ENCODE assay signal across 22 mouse cellular contexts in genomic region chr8:126573079-126573694, GRCm38 (mm10). TPM values are rescaled to one million over a fixed set of nuclear protein-coding genes. Genes with fewer than 3 reads are reported as not detected.
A peak's percentile ranks its signal among the peaks of the same experiment; 100 is the strongest.
DNase-seq lines count a peak whose midpoint lies in the region; ATAC-seq and TF ChIP-seq lines count a peak whose summit lies in the region.
"Had no signal": no experiment of that assay in that cellular context is flagged by ENCODE, and none has a peak within 500 bp of the region (broad histone marks: within the 10 kb centered on the region; RNA-seq: fewer than 3 reads in every experiment).

No protein-coding gene starts in this region.

- no peaks in the 10 kb centered on the region for H3K9me3 ChIP-seq in intestine, embryonic 16.5 days (ENCODE audit: control insufficient read depth, low read length)
- no peaks in the 10 kb centered on the region for H3K9me3 ChIP-seq in intestine, embryonic 15.5 days
- no peaks in the 10 kb centered on the region for H3K9me3 ChIP-seq in intestine, postnatal 0 days (ENCODE audit: control insufficient read depth)
- H3K9me3 ChIP-seq in neural tube, embryonic 15.5 days (replicated peaks) = no peaks in the 10 kb centered on the region
- H3K9me3 ChIP-seq: embryonic facial prominence, embryonic 10.5 days; forebrain, embryonic 13.5 days; heart, embryonic 10.5 days had no signal

- no peak for TF ChIP-seq POLR2A in bone marrow, adult 2 months (IDR thresholded peaks at IDR 0.05; ENCODE audit: borderline replicate concordance, control insufficient read depth, low read depth, low read length)

- TF ChIP-seq CTCF in bone marrow, adult 2 months (IDR thresholded peaks at IDR 0.05; ENCODE audit: control insufficient read depth, insufficient read depth, low read length) = no peak
- TF ChIP-seq CTCF in intestine, postnatal 0 days (IDR thresholded peaks at IDR 0.05; ENCODE audit: low read depth) = no peak

- H3K9ac ChIP-seq in intestine, embryonic 16.5 days (ENCODE audit: low read depth, low read length) = no peak overlapping the region
- no peak overlapping the region for H3K9ac ChIP-seq in intestine, embryonic 15.5 days
- H3K9ac ChIP-seq in intestine, postnatal 0 days (ENCODE audit: low read depth, low read length) = no peak overlapping the region
- H3K9ac ChIP-seq in neural tube, embryonic 15.5 days (replicated peaks) = no peak overlapping the region
- H3K9ac ChIP-seq: forebrain, embryonic 13.5 days; forebrain, postnatal 0 days; hindbrain, embryonic 14.5 days had no signal

- WGBS in intestine, embryonic 16.5 days = 87% methylated on average over 6 of the region's 6 CpGs
- 91% methylated on average over 6 of the region's 6 CpGs for WGBS in intestine, embryonic 15.5 days
- 52% methylated on average over 6 of the region's 6 CpGs for WGBS in bone marrow, adult 2 months
- 72% methylated on average over 6 of the region's 6 CpGs for WGBS in intestine, postnatal 0 days
- 94% methylated on average over 6 of the region's 6 CpGs for WGBS in neural tube, embryonic 15.5 days

- H3K27me3 ChIP-seq in intestine, embryonic 16.5 days (replicated peaks; ENCODE audit: control insufficient read depth, insufficient read depth, low read length) = no peaks in the 10 kb centered on the region
- H3K27me3 ChIP-seq in intestine, embryonic 15.5 days (replicated peaks) = no peaks in the 10 kb centered on the region
- H3K27me3 ChIP-seq in intestine, postnatal 0 days (replicated peaks; ENCODE audit: control insufficient read depth, insufficient read depth, low read length) = no peaks in the 10 kb centered on the region
- no peaks in the 10 kb centered on the region for H3K27me3 ChIP-seq in neural tube, embryonic 15.5 days (replicated peaks)
- H3K27me3 ChIP-seq: forebrain, embryonic 13.5 days had no signal

- no peaks in the 10 kb centered on the region for H3K36me3 ChIP-seq in intestine, embryonic 16.5 days (ENCODE audit: control insufficient read depth, insufficient read depth, low read length)
- H3K36me3 ChIP-seq in intestine, embryonic 15.5 days = no peaks in the 10 kb centered on the region
- H3K36me3 ChIP-seq in intestine, postnatal 0 days (ENCODE audit: control insufficient read depth, insufficient read depth) = no peaks in the 10 kb centered on the region
- no peaks in the 10 kb centered on the region for H3K36me3 ChIP-seq in neural tube, embryonic 15.5 days
- H3K36me3 ChIP-seq: embryonic facial prominence, embryonic 10.5 days; heart, embryonic 10.5 days had no signal

- ATAC-seq in intestine, embryonic 16.5 days = peak; percentile 4; the same call in 1 of the 2 replicates
- ATAC-seq in intestine, embryonic 15.5 days = no peak; the same call in 1 of the 2 replicates
- peak; percentile 5; the same call in 1 of the 2 replicates for ATAC-seq in intestine, postnatal 0 days
- ATAC-seq in neural tube, embryonic 15.5 days (ENCODE audit: low FRiP score) = no peak
- ATAC-seq: forebrain, embryonic 13.5 days; forebrain, postnatal 0 days had no signal

- peak; percentile 44 for DNase-seq in 416B (ENCODE audit: low read depth)
- DNase-seq in ovary, postnatal 10 days (ENCODE audit: low spot score) = no peak
- no peak for DNase-seq in layer of hippocampus, postnatal 10 days (ENCODE audit: low spot score in 2 of 2)
- DNase-seq: adrenal gland, adult 8-10 months; adrenal gland, postnatal 36 days; cerebellum, adult 11-12 months; cerebellum, adult 9-11 months; cerebellum, postnatal 36 days; forebrain, postnatal 0 days; gastrocnemius, adult 2 months; gastrocnemius, postnatal 25 days; heart, adult 18-20 months; heart, postnatal 14 days had no signal

- no peak overlapping the region for H3K4me3 ChIP-seq in intestine, embryonic 16.5 days (ENCODE audit: low read length)
- H3K4me3 ChIP-seq in intestine, embryonic 15.5 days (replicated peaks) = no peak overlapping the region
- H3K4me3 ChIP-seq in bone marrow, adult 2 months (replicated peaks; ENCODE audit: control insufficient read depth, low read depth, low read length) = no peak overlapping the region
- no peak overlapping the region for H3K4me3 ChIP-seq in intestine, postnatal 0 days (ENCODE audit: low read depth, low read length)
- H3K4me3 ChIP-seq in neural tube, embryonic 15.5 days (replicated peaks) = no peak overlapping the region
- H3K4me3 ChIP-seq: embryonic facial prominence, embryonic 10.5 days; forebrain, embryonic 13.5 days; gastrocnemius, adult 2 months; heart, embryonic 10.5 days had no signal

- H3K27ac ChIP-seq in intestine, embryonic 16.5 days (ENCODE audit: low read length) = peak overlapping the region; percentile 27; the same call in 1 of the 2 replicates
- no peak overlapping the region for H3K27ac ChIP-seq in intestine, embryonic 15.5 days
- H3K27ac ChIP-seq in bone marrow, adult 2 months (ENCODE audit: control insufficient read depth, insufficient read depth, low read depth, low read length, poor library complexity) = peak overlapping the region; percentile 65; the same call in 1 of the 2 replicates
- peak overlapping the region; percentile 68; the same call in 1 of the 2 replicates for H3K27ac ChIP-seq in intestine, postnatal 0 days (ENCODE audit: low read depth, low read length)
- H3K27ac ChIP-seq in neural tube, embryonic 15.5 days (replicated peaks) = no peak overlapping the region
- H3K27ac ChIP-seq: embryonic facial prominence, embryonic 10.5 days; forebrain, embryonic 13.5 days; gastrocnemius, adult 2 months; heart, embryonic 10.5 days; hindbrain, embryonic 14.5 days had no signal

- H3K4me2 ChIP-seq in intestine, embryonic 16.5 days (ENCODE audit: low read depth, low read length) = no peak overlapping the region
- H3K4me2 ChIP-seq in intestine, embryonic 15.5 days (replicated peaks) = no peak overlapping the region
- H3K4me2 ChIP-seq in intestine, postnatal 0 days (replicated peaks; ENCODE audit: low read depth) = no peak overlapping the region
- H3K4me2 ChIP-seq in neural tube, embryonic 15.5 days = no peak overlapping the region
- H3K4me2 ChIP-seq: forebrain, embryonic 13.5 days; hindbrain, embryonic 14.5 days had no signal

- peaks cover 3% of the 10 kb centered on the region; the same call in 1 of the 2 replicates for H3K4me1 ChIP-seq in intestine, embryonic 16.5 days (ENCODE audit: control insufficient read depth, insufficient read depth, low read length)
- 0 out of 2 replicates have a peak, but pooled peaks cover 6% of the 10 kb centered on the region for H3K4me1 ChIP-seq in intestine, embryonic 15.5 days (replicated peaks)
- H3K4me1 ChIP-seq in bone marrow, adult 2 months (ENCODE audit: control insufficient read depth, insufficient read depth, low read length) = peaks cover 3% of the 10 kb centered on the region; the same call in 1 of the 2 replicates
- H3K4me1 ChIP-seq in intestine, postnatal 0 days (replicated peaks; ENCODE audit: control insufficient read depth, insufficient read depth, low read length) = 0 out of 2 replicates have a peak, but pooled peaks cover 4% of the 10 kb centered on the region
- peaks cover 10% of the 10 kb centered on the region for H3K4me1 ChIP-seq in neural tube, embryonic 15.5 days

RNA-seq across cellular contexts. Expression of gene Irf2bp2, which starts 20.6 kb away (rescaled TPM):
- 11.5 and 11.9 TPM in 2 replicates for polyA plus RNA-seq in intestine, embryonic 16.5 days (2015; fragmentation: Nextera tagmentation; extraction: Ambion mirVana)
- 14.1 and 16.1 TPM in 2 replicates for polyA plus RNA-seq in intestine, embryonic 15.5 days (2015; fragmentation: Nextera tagmentation; extraction: Ambion mirVana)
- 21.3 and 35.8 TPM in 2 replicates for polyA plus RNA-seq in bone marrow, adult 2 months (2011; ENCODE audit: insufficient read depth, insufficient read length, low replicate concordance, missing spikeins)
- polyA plus RNA-seq in intestine, postnatal 0 days (2015; fragmentation: Nextera tagmentation; extraction: Ambion mirVana) = 13.3 and 14.9 TPM in 2 replicates
- polyA plus RNA-seq in neural tube, embryonic 15.5 days (2015; fragmentation: Nextera tagmentation; extraction: Ambion mirVana) = 9.8 and 10.4 TPM in 2 replicates
- total RNA-seq in layer of hippocampus, postnatal 10 days (2021) = 10 to 100 TPM; 57.0 to 63.1 TPM

Comparison
In these comparisons a context has a peak if more than half of its experiments do, and no peak if none do; other contexts are left out.
1. ATAC-seq: peak in intestine, embryonic 16.5 days (single experiment) and intestine, postnatal 0 days (single experiment); none in intestine, embryonic 15.5 days (single experiment) and neural tube, embryonic 15.5 days (single experiment).
2. H3K27ac ChIP-seq: peak in intestine, embryonic 16.5 days (single experiment), bone marrow, adult 2 months (single experiment) and intestine, postnatal 0 days (single experiment); none in intestine, embryonic 15.5 days (single experiment) and neural tube, embryonic 15.5 days (single experiment).